Mouse (Mus musculus): ENCODE data around the gene Plk5. TPM values are rescaled to one million over a fixed set of nuclear protein-coding genes. Genes with fewer than 3 reads are reported as not detected.

Plk5 gene
- polyA plus RNA-seq (2012; rRNA removed): 0.57 and 0.93 TPM in 2 replicates

GRCm38 (mm10) chr10:80356001-80356682 lies at the start of gene Plk5:
Gene Plk5, plus strand, starts transcription at chr10:80356459.
- DNase-seq (ENCODE audit: low read depth): no peak

- DNase-seq (ENCODE audit: low read depth): no peak
Observed at GRCm38 (mm10) chr10:80311560-80311959, 44.7 kb upstream of the Plk5 start.

- no peak for DNase-seq (ENCODE audit: low read depth)
Observed at GRCm38 (mm10) chr10:80312586-80313504, 43.4 kb upstream of the Plk5 start.

DNA sequence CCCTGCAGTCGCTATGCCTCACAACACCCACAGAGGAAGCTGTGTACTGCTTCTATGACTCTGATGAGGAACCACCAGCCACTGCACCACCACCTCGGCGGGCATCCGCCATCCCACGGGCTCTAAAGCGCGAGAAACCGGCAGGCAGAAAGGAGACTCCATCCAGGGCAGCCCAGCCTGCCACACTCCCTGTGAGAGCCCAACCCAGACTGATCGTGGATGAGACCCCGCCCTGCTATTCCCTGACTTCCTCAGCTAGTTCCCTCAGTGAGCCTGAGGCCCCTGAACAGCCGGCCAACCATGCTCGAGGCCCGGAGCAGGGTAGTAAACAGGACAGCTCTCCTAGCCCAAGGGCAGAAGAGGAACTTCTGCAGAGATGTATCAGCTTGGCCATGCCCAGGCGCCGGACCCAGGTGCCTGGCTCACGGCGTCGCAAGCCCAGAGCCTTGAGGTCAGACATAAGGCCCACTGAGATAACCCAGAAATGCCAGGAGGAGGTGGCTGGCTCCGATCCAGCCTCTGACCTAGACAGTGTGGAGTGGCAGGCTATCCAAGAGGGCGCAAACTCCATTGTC lies 42.5 kb upstream of the Plk5 start:
- DNase-seq (ENCODE audit: low read depth): no peak

- no peak for DNase-seq (ENCODE audit: low read depth)
Observed at GRCm38 (mm10) chr10:80314494-80315001, 41.7 kb upstream of the Plk5 start.

GRCm38 (mm10) chr10:80315315-80315714 lies 40.9 kb upstream of the Plk5 start:
- no peak for DNase-seq (ENCODE audit: low read depth)

GRCm38 (mm10) chr10:80316359-80316781 lies 39.9 kb upstream of the Plk5 start:
- DNase-seq (ENCODE audit: low read depth): no peak

- no peak for DNase-seq (ENCODE audit: low read depth)
Observed at GRCm38 (mm10) chr10:80317011-80317410, 39.2 kb upstream of the Plk5 start.

GRCm38 (mm10) chr10:80320340-80320760 lies 35.9 kb upstream of the Plk5 start, which contains the start of gene 2310011J03Rik:
Gene 2310011J03Rik, minus strand, starts transcription at chr10:80320537.
- no peak for DNase-seq (ENCODE audit: low read depth)

DNA sequence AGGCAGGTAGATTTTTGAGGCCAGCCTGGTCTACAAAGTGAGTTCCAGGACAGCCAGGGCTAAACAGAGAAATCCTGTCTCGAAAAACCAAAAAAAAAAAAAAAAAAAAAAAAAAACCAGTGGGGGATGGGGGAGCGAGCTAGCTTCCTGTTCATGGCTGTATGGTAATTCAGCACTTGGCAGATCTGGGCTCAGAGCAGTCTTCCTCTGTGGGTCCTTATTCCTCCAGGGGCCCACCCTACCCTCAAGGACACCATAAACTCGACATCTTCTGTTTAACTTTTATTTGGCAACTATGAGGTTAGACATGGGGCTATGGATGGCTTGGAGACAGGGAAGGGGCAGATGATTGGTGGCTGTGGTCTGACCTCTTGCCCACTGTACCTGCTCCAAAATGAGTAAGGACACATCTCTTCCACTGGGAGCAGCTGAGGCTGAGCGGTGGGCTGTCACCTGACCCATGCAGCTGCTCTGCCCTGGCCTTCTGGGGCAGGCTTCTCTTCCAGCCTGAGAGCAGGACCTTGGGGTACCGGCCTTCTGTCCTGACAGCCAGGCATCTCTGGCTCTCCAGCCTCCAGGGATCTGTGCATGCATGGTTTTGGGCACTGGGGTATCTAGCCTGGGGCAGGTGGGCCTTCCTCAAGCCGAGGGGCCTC lies 35.1 kb upstream of the Plk5 start:
- DNase-seq (ENCODE audit: low read depth): no peak

DNA sequence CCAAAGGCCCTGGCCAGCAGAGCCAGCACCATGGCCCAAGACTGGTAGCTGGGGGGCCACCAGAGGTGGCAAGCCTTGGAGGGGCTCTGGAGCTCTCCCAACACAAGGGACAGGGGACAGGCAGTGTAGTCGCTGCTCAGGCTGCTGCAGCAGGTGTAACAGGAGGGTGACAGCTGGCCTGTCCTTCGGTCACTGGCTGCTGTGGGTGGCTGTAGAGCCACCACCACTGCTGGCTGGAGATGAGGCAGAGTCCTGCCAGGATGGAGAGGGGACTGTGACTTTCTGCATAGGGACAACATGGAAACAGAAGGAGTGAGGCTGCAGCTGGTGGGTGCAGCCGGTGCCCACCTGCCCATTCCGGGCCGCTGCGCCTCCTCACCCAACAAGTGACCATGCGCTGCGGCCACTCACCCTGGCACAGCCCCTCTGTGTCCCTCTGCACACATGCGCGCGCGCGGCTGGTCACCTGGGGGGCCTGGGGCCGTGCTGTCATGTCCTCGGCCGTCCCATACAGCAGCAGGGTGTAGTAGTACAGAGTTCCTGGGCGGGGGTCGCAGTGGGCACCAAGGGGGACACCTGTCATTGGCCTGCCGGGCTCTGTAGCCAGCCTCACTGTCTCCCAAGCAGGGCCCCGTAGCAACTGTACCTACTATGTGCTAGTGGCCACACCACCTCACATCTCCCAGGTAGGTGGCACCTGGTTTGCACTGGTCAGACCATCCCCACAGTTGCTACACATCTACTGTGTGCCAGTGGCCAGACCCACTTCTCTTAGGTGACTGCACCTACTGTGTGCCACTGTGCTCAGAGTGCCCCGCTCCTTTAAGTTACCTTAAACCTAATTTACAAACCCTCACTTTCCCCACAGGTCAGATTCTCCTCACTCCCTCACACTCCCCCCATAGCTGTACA lies 34.3 kb upstream of the Plk5 start:
- DNase-seq (ENCODE audit: low read depth): no peak

- DNase-seq (ENCODE audit: low read depth): no peak
Observed at GRCm38 (mm10) chr10:80322811-80323211, 33.4 kb upstream of the Plk5 start.

- DNase-seq (ENCODE audit: low read depth): no peak
Observed at GRCm38 (mm10) chr10:80323261-80324119, 32.8 kb upstream of the Plk5 start.

DNA sequence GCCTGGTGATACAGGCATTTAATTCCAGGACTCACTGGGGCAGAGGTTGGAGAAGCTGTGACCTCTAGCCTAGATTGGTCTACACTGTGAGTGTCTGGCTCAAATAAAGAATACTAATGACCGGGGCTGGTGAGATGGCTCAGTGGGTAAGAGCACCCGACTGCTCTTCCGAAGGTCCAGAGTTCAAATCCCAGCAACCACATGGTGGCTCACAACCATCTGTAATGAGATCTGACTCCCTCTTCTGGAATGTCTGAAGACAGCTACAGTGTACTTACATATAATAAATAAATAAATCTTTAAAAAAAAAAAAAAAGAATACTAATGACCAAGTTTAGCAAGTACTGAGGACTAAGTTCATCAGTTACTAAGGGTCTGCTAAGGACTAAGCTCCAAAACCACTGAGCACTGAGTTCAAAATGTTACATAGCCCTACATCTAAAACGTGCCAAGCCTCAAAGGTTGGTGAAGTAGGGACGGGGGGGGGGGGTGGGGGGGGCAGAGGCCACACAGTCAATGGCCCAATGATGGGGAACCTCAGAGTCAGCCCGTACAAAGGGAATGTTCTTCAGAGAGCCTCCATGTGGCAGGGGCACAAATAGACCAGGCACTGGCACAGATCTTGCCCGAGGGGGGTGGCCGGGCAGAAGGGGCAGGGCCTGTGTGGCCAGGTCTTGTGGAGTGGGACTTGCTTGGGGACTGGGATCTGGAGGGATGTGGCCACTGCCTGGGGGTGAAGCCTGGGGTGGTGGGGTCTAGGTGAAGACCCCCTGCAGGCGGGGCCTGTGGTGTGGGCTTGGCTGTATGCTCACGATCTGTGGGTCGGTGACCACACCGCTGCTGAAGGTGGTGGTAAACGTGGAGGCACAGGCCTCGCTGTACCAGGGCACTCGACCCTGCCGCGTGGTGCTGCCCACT lies 31.9 kb upstream of the Plk5 start:
- no peak for DNase-seq (ENCODE audit: low read depth)

DNA sequence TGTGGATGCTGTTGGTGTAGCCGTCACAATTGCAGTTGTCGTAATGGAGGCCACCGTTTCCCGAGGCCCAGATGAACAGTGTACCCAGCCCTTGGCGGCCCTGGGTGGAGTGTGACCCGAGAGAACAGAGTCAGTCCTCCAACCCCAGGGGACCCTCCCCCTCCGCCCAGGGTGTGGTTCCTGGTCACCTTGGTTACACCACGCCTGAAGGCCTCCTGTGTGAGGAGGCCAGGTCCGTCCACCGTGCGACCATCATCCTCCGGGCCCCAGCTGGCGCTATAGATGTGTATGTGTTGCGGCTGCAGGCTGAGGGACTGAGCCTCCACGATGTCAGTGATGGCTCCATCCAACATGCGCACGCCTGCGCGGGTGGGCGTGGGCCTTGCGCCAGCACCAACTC lies 31.2 kb upstream of the Plk5 start:
- DNase-seq (ENCODE audit: low read depth): no peak

GRCm38 (mm10) chr10:80329273-80330081 lies 26.8 kb upstream of the Plk5 start, which contains the start of the genes Pcsk4 and Reep6:
Gene Pcsk4, minus strand, starts transcription at chr10:80329498.
Gene Reep6, plus strand, starts transcription at chr10:80329953.
- DNase-seq (ENCODE audit: low read depth): peak; percentile 87

DNA sequence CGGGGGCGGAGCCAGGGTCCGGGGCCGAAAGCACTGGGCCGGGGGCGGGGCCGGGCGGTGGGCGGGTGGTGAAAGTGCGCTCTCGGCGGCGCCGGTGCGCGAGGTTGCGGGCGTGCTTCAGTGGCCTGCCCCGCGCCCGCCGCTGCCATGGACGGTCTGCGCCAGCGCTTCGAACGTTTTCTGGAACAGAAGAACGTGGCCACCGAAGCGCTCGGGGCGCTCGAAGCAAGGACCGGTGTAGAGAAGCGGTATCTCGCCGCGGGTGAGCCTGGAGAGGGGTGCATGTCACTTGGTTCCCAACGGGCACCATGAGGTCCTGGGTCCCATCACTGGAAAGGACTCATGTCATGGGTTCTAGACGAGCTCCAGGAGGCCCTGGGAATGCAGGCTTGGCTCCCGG lies 26.2 kb upstream of the Plk5 start:
- no peak for DNase-seq (ENCODE audit: low read depth)

- DNase-seq (ENCODE audit: low read depth): no peak
Observed at GRCm38 (mm10) chr10:80330888-80331287, 25.4 kb upstream of the Plk5 start.

Data from gonadal fat pad, adult 2 months (tissue).